Mouse (Mus musculus) activated CD4-positive, CD25-positive, alpha-beta regulatory T cell, adult 4 months (primary cell): ENCODE results near the gene Rsph3a. TPM values are rescaled to one million over a fixed set of nuclear protein-coding genes. Genes with fewer than 3 reads are reported as not detected.
A peak's percentile ranks its signal among the peaks of the same experiment; 100 is the strongest.
"Not testable (repeated sequence)": the region's sequence is repeated elsewhere in the genome, so short reads cannot be mapped to it uniquely, and the experiment has no call there.

Experiments
- ATAC-seq: one replicate; pipeline ENCODE4 v1.8.0; 2017
- polyA plus RNA-seq, 2 experiments: library from polyadenylated mRNA; unstranded; fragments of 100-300 nt; shearing (Covaris generic); gene quantifications; one replicate each; pipeline ENCODE4 v1.2.1; 2017

Gene Rsph3a
- polyA plus RNA-seq, 2 experiments from 2014 or later: 21.3 to 34.9 TPM

DNA sequence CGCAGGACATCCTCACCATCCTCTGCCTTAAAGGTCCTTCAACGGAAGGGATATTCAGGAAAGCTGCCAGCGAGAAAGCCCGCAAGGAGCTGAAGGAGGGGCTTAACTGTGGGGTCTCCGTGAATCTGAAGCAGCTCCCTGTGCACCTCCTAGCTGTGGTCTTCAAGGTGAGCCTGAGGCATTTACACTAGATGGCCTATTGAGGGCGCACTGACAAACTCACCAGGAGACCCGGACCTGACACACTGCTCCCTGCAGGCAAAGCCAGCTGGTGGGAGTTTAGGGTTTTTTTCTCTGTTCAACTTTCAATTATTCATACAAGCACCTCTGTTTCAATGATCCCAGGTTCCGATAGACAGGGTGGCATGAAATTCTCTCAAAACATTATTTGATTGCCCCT, 16.1 kb upstream of the Rsph3a start:
- ATAC-seq: no peak

DNA sequence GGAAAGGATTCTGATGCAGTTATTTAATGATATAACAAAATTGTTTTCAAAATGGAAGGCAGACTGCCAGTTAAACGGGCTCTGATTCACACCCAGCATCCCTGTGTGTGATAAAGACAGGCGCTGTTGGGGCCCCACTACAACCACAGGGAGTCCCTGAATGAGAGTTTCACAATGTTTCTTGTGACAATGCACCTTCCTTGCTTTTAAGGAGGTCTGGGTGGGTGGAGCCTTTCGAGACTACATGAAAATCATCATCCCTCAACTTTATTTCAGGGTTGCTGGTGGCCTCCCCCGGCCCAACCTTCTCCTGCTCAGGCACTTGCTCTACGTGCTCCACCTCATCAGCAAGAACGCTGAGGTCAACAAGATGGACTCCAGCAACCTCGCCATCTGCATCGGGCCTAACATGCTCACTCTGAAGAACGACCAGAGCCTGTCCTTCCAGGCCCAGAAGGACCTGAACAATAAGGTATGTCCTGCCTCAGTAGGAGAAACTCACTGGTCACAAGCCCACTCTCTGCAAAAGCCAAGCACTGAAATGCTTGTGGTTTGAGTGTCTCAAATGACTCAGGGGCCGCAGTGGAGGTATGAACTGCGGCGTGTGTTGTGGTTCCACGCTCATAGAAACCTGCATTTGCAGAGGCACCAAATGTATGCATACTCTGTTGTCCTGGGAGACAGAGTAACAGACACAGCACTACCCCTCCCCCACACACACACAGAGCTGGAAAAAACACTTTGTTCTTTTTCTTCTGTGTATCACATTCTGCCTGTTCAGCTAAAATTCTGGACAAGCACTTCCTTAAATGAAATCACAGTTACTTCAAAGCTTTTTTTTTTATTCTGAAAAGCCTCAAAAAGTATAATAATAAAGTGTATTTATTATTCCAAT, 14.1 kb upstream of the Rsph3a start:
- no peak for ATAC-seq

DNA sequence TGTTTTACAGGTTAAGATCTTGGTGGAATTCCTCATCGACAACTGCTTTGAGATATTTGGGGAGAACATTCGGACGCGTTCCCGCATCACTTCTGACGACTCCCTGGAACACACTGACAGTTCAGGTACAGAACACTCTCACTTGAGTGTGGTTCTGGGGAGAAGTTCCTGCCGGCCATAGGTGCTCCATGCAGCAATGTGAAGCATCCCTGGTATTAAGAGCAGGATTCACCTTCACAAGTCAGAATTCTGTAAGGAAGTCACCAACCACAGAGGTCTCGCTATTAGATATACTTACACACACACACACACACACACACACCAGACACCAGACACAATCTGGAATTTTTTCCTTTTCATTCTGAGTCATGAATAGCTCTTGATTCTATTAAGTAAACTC, 13.3 kb upstream of the Rsph3a start:
- ATAC-seq: not testable (repeated sequence)

DNA sequence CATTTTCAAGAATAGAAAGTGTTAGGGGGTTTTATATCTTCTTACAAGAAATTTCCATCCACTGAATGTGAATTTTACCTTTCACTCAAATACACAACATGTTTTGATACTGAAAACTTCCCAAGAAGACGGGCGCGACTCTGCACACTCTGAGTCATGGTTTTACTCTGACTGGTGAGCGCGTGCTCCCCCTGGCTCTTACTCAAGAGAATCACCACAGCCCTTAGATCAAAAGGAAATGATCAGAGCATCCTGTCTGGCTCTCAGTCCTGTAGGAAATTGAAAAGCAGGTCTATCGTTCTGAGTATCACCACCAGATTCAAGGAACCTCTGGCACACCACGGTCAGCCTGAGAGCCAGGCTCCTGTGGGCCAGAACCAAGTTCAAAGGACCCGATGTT, 5.8 kb upstream of the Rsph3a start:
- peak; percentile 100 for ATAC-seq

DNA sequence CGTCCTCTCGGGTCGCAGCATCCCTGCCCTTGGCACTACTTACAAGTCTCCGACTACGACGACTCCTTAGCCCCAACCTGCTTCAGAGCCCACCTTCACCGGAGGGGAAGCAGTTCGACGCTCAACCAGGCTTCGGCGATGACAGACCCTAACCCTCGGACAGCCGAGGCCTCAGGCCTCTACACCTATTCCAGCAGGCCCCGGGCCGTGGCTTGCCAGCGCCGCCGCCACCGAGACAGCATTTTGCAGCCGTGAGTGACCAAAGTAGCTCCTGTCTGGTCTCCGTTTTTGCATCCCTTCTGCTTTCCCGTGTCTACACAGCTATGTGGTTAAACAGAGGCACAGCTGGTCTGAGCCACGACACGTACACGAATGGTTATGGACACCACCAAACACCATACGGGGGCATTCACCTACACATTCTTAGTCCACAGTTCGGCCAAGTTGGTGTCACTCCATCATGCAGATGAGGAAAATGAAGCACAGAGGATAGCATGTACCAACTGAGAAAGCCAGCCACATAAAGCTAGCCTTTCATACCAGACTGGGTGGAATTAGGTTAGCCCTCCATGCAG, 726 bp downstream of the Rsph3a start:
- not testable (repeated sequence) for ATAC-seq

DNA sequence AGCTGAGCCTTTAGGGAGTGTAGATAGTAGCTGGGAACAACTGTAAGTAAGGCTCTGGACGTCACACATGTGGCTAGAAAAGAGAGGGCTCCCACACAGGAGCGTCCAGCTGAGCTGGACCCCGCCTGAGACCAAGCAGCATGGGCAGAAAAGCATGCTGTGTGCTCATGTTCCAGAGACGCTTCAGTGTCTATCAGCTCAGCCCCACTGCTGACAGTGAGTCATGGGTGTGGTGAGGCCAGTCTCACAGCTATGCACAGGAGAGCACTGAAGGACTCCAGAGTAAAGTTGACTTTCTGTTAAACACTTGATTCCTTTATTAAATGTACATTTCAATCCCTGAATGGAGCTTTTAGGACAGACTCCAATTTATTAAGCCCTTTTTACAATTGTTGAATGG, 5.9 kb downstream of the Rsph3a start:
- not testable (repeated sequence) for ATAC-seq

DNA sequence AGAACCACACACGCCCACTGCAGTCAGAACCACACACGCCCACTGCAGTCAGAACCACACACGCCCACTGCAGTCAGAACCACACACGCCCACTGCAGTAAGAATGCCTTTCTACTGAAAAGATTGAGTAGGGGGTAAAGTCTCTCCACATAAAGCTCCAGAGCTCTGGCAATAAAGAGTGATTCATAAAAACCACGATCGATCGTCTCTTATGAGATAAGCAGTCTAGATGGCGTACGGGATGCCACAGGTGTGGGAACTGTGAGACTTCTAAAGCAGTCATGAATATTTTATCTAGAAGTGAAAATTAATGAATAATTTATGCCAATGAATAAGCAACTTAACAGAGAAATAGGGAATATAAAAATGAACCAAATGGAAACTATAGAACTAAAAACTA, 11.8 kb downstream of the Rsph3a start:
- ATAC-seq: not testable (repeated sequence)

DNA sequence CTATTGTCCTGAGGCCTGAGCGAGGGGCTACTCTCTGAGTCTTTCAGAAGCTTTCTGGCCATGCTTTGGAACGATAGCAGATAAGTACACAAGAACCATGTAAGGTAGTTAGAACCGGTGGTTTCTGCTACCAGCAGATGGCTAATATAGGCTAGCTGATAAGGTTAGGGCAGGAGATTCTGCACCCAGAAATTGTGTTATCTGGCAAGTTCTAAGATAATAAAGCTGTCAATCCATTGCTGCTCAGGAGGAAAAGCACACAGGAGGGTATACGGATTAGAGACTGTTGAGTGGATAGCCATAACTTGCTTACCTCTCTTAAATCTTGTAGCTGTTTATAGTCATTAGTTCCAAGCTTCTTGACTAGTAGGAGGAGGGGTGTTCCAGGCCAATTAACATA, 17.9 kb downstream of the Rsph3a start:
- not testable (repeated sequence) for ATAC-seq

DNA sequence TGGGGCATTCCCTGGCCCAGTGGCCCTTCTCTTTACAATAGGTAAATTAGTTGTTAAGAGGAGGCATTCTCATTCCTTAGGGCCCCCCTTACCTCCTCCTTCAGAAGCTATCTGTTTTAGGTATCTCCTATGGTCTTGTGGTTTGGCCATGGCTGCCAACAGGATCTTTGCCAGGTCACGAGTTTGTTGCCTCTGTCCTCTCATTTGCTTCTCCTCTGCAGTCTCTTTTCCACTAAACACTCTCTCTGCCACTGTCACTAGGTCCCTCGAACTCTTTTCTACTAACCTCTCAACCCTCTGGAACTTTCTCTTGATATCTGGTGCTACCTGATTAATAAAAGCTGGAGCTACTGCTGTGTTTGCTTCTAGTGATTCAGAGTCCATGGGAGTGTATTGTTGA, 19.0 kb downstream of the Rsph3a start:
- not testable (repeated sequence) for ATAC-seq

DNA sequence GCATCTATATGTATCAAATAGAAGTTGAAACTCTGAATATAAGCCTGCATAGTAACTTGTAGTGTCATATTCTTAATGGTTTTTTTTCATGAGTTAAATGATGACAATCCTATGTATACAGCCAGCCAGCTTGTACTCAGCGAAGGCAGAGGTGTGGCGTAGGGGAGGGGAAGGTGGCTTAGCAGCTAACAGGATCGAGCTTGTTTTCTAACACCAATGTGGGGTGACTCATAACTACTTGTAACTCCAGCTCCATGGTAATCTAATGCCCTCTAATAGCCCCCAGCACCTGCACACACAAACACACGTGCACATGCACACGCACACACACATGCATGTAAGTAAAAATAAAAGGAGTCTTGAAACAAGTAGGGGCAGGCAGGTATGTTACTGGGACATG, 23.1 kb downstream of the Rsph3a start:
- not testable (repeated sequence) for ATAC-seq

DNA sequence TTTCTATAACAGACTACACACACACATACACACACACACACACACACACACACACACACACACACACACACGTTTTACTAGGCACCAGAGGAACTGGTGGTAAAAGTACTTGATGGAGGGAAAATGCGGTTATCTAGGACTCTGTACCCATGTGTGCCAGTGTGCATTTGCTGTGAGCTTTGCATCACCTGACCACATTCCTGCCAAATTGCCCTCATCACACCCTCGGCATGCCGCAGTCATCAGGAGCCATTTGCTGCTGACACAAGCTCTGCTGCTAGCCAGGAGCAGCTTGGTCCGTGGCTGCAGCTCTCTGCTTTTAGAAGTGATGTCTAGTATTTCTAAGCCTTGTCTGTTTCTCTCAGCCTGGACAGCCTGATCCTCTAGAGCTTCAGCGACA, 24.4 kb downstream of the Rsph3a start:
- not testable (repeated sequence) for ATAC-seq

DNA sequence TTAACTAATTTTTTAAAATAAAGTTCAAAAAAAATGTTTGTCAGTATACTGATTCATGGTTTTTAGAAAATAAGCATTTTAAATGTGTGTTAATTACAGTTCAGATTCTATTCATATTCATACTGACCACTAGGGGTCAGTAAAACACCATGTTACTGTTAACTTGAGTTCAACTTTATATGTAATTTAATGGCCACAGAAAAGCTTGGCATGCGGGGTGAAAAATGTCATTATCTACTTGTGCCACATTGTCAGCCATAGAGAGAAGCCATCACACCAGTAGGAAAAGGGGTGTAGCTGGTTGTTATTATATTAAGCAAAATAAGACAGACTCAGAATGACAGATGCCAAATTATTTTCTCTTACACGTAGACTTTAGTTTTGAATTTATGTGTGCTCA, 38.1 kb downstream of the Rsph3a start:
- peak; percentile 65 for ATAC-seq

DNA sequence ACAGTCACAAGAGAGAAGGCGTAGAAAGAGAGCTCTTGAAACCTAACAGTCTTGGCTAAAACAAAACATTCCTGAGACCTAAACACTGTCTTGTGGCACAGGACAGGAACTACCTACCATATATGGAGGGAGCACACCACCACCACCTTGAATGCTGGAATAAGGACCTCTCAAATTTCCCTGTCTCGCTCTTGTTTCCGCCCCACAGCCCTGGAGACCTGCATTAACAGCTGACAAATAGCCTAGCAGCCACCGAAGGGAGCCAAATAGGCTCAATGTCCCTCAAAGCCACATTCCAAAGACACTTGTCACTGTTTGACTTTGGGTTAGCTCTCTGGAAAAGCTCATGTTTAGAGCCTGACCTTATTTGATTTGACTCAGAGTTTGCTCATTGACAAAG, 40.2 kb downstream of the Rsph3a start:
- ATAC-seq: not testable (repeated sequence)

DNA sequence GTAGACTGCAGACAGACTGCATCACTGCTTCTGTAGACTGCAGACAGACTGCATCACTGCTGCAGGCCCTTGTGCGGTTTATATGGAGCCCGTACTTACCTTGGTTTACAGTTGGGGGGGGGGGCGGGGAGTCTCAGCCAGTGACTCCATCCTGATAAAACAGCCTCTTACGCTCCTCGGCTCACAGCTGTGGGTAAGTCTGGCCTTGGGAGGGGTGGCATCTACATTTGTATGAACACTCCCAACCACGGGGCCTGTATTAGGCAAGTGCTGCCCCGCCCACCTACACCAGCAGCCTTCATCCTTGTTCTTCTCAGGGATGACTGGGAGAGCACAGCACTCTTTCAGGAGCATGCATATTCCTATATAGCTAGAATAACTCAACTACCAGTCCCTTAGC, 41.6 kb downstream of the Rsph3a start:
- not testable (repeated sequence) for ATAC-seq

DNA sequence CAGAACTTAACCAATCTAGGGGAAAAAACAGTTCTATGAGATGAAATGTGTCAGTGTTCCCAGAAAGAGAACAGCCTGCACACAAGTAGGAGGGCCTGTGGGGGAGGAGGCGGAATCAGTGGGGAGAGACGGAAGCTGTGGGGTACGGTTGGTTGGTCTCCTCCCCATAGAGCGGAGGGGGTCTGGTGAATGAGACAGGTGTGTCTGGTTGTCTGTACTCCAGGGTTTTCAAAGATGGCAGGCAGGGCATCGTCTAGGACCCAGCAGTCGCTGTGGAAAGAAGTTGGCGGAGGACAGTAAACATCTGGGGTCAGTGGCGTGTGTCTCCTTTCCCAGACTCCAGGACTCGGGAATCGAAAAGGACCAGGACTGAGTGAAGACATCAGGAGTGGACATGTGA, 57.8 kb downstream of the Rsph3a start:
- not testable (repeated sequence) for ATAC-seq

DNA sequence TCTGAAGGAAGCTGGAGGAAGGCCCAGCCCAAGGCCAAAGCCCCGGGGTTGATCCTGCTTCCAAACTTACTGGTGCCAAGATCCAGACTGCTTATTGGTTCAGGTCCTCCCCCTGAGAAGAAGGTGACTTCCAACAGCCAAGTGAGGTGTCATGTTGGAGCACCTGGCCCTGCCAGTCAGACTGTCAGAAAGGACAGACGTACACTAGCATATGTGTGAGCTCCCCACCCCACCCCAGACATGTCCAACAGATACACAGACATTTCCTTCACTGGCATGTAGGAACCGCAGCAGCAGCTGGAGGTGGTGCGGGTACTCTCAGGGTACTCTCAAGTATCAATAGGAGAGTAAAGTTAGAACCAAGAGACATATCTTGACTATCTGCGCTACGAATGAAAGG, 61.4 kb downstream of the Rsph3a start:
- not testable (repeated sequence) for ATAC-seq

DNA sequence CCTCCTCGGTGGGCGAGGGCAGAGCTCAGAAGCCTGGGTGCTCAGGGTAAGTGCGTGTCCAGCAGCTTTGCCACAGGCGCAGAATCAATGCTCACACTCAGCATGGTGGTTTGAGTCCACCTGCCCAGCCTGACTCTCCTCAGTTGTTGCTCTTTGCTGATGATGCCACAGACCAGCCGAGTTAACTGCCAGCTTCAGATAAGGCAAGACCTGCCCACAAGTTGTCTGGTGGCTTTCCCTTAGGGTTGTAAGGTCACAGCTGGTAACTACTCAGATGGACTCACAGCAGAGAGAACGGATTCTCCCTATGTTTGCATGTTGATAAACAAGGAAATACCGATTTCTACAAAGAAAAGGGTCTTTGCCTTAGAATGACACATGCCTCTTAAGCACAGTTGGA, 64.2 kb downstream of the Rsph3a start:
- not testable (repeated sequence) for ATAC-seq

DNA sequence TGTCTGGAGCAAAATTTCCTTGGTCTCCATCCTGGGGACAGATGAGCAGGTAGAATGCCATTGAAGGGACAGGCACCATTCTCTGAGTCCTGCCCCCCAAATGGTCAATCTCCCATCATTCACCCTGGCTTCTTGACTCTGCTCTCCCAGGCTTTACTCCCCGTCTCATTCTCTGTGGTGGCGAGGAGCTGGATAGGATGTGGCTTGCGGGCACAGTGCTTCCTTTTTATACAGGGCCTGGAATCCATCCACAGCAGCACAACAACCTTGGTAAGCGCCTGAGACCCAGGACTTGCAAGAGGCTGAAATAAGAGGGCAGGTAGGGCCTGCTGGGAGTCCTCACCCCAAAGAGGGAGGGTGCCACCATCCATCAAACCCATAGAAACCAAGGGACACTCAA, 68.6 kb downstream of the Rsph3a start:
- not testable (repeated sequence) for ATAC-seq

DNA sequence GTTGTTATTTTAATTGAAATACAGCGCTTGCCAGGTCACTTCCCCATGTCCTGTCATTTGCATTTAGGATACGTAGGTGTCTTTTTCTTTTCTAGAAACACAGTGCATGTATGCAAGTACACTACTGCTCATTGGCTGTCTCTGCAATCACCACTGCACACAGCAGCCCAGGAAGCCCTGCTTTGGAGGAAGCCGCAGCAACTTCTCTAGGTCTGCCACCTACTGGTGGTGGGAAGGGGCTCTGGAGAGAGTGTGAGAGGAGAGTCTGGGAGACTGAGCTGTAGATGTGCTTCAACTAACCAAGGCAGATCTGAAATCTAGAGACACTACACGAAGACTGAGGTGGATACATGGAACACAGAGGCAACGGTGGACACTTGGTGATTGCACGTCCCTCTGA, 77.3 kb downstream of the Rsph3a start:
- ATAC-seq: peak; percentile 36

DNA sequence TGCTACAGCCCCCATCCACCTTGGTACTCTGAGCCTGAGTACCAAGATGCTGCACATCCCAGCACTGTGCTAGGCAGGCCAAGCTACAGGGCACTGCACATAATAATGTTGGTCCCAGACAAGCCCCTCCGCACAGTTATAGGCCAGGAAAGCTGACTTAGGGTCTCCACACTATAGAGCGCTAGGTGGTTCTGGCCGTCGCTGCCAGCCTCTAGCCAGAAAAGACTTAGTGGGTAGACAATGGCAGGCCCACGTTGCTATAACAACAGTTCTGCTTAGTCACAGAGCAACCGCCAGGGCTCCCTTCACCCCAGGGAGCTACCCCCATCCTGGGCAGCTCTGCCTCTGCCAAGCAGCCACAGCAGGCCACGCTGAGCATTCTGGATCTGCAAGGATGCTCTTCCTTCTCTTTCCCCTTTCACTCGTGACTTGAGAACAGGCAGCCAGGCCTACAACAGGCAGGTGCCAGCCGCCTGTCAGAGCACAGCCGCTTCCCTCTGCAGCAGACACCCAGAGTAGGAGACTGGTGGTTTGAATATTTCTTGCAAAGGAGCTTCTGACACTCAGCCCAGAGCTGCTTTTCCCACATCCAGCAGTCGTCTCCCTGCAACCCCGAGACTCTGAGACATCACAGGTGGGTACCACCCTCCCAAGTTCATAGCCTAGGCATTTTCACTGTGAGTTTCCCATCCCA, 82.2 kb downstream of the Rsph3a start:
- ATAC-seq: not testable (repeated sequence)
